Mouse (Mus musculus) induced T-regulatory cell, adult 2 months (primary cell): Measurements from ENCODE around the gene Fam189a1.

Experiments
- DNase-seq: peaks from one replicate; pipeline ENCODE4 v3.0.0-alpha.2; 2012; ENCODE audit warnings: low read depth

The Fam189a1 gene

DNA sequence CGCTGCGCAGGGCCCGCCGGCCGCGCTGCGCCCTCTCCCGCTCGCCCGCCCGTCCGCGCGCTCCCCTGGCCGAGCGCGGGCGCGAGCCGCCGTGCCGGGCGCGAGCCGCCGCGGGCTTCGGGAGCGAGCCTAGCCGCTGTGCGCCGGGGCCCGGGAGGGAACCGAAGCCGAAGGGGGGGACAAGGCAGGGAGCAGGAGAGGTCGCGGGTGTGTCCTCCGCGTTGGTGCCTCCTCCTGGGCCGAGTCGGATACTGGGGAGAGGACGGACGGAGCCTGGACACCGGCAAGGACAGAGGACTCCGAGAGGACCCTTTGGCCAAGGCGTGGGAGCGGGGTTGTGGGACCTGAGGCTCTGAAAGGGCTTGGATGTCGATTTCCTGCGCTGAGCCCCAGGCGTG, at the start of gene Fam189a1:
TSS of gene Fam189a1 (minus strand) at position 57 of the 398 bp plus-strand sequence.
- no peak for DNase-seq

DNA sequence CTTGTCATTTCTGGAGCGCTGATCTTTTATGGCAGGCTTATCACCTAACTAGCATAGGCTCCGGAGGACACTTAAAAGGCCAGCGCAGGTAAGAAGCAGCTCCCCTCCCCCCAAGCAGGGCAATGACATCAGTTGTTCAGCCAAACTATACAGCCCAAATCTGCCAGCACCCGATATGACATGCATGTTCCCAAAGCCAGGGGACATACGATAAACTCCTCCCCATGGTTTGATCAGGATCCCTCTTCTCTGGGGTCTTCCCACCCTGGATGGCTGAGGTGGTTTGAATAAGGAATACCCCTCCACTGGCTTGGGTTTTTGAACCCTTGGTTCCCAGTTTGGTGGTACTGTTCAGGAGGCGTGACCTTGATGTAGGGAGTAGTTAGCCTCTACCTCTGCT, 49.7 kb upstream of the Fam189a1 start:
- no peak for DNase-seq

DNA sequence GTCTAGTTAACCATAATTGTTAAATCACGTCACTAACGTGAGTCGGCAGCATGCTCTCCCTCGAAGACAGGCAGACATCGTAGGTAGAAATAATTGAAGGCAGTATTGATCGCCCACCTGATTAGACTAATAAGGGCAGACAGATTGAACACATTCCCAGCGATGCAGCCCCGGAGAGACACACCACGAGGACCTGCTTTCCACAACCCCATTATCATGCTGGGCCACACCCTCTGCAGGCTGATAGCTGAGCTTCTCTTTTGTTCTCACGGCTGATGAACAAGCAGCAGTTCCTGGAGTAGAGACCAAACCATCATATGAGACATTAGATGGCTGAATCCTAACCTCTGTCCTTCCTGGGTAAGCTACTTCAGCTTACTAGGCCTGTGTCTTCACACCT, 46.3 kb upstream of the Fam189a1 start:
- no peak for DNase-seq

DNA sequence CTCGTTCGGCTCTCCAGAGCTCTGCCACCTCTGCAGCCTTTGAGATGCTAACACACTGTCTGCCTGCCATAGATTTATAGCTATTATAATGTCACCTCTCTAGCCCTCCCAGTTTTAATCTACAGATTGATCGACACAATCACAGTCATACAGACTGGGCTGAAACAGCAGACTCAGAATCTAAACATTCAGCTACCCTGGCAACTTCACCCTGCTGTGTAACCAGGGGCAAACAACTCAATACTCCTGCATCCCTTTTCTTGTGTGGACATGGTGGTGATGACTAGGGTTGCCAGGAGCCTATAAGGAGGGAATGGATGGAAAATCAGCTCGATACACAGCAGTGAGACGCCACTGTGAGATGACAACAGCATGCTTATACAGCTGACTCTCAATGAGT, 24.3 kb upstream of the Fam189a1 start:
- DNase-seq: no peak

DNA sequence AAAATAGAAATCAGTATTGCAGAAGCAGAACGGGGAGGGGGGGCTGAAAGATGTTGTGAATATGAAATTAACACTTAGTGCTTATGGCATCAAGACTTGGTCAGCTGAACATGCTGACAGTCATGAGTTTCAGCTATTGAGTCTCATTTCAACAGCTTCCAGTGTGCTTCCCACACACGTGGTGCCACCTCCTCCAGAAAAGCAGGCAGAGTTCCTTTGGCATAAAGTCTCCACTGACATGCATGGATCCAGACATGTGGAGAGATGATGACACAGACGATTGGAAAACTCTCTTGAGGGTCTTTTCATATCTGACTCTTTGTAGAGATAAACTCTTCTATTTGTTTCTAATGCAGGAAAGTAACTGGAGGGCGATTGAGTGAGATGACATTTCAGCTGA, 14.4 kb upstream of the Fam189a1 start:
- DNase-seq: no peak

DNA sequence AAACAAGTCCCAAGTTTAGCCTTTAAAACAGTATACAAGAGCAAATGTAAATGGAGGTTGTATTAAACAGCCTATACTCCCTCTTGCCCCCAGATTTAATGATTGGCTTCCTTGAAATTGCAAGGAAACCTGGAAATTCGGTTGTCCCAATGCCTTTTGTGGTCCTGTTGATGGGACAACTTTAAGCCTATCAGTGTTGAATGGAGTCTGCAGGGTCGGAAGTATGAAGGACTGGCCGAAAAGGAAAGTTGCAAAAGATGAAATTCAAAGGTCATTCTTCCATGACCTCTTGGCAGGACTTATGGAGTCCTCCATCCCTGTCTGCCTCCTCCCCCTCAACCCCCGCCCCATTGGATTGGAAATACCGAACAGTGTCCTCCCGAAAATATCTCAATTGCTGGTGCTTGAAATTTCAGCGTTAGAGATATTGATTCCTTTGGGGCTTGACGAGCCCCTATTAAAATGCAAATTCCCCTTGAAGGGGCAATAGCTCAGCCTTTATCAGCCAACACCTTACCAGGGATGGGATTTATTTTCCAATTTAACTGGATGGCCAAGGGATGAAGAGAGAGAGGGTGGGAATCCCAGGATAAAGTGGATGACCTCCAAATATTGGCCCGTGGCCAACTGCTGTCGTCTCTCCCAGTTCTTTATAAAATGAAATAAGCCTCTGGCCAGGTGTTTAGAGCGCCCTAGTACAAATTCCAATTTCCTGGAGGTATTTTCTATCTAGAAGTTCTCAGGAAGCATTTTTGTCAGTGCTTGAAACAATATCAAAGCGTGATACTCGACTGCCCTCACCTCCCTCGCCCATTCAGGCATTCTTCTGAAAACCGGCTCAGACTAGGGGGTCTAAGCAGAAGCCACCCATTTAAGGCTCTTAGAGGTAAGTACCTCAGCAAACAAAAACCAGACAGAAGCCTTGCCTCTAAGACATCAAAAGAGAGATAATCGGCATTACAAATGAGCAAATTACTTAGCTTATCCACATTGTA, 958 bp upstream of the Fam189a1 start:
- DNase-seq: no peak

DNA sequence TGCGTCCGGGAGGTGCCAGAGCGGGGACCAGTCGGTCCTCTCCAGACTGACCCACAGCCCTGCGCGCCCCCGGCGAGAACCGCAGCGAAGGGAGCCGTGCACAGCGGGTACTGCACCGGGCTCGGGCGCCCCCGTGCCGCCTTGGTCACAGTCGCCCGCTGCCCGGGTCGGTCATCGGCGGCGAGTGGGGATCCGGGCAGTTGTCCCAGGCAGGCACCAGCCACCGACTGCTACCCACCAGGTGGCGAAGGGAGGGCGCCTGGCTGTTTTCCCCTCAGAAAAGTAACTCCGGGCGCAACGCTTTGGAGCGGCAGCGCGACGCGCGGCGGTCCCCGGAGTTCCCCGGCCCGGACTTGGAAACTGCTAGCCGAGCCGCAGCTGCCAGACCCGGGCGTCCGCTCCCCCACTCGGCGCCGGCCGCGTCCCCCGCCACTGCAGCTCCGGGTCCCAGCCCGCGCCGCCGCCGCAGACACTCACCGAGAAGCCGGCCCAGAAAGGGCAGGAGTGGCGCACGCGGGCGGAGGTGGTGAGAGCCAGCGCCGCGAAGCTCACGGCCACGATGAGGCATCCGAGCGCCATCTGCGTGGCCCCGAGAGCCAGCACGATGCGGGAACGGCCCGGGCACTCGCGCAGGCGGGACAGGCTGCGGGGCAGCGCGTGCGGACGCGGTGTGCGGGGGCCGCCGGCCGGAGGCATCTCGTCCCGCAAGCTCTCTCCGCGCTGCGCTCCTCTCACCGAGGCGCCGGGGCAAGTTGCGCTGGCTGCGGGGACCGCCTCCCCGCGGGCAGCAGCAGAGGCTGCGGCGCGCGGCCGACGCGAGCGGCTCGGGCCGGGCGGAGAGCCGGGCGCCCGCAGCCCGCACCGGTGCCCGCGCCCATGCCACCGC, 499 bp downstream of the Fam189a1 start:
- DNase-seq: no peak

DNA sequence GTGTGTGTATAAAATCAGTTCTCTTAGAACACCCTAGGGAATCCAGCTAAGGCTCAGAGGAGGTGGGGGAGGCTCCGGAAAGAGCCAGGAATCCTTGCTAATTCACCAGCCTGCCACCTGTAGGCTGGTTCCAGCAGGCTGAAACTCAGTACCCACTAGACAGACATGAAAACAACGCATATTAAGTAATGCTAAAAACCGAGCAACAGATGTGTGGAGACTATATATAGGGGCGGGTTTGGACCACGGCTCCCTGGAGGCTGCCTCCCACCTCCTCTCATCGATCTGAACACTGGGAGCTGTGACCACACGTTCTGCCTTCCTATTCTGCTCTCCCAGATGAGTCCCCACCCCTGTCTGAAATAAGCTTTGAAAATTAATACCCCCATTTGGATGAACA, 1.8 kb downstream of the Fam189a1 start:
- DNase-seq: no peak

DNA sequence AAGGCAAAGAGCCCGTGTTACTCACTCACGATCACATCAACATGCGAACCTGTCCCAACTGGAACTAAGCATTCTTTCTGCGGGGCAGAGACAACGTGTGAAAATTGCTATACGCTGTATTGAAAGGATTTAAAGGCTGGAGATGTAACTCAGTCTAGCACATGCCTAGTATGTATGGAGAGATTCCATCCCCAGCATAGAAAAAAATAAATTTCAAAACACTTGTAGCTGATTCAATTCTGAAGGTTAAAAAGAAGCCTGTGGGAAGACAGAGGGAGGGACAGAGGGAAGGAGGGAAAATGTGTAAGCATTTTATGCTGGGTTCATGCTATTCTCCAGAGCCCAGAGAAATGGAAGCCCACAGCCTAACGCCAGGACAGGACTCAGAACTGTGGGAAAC, 2.5 kb downstream of the Fam189a1 start:
- DNase-seq: no peak

DNA sequence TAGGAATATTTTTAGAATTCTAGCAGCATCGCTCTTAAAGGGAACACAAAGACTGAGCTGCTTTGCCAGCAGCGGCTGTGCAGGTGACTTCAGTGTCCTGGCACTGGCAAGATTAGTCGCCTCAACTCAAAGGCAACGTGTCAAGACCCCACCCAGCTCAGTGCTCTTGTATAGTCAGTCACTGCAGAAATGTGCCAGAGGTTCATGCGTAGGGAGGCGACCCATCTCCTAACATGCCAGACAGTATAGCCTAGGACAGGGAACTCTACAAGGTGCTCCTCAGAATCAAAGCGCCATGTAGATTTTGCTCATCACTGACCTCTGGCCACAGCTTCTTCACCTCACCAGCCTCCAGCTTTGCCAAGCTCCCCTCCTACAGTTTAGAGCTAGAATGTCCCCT, 4.8 kb downstream of the Fam189a1 start:
- DNase-seq: no peak

DNA sequence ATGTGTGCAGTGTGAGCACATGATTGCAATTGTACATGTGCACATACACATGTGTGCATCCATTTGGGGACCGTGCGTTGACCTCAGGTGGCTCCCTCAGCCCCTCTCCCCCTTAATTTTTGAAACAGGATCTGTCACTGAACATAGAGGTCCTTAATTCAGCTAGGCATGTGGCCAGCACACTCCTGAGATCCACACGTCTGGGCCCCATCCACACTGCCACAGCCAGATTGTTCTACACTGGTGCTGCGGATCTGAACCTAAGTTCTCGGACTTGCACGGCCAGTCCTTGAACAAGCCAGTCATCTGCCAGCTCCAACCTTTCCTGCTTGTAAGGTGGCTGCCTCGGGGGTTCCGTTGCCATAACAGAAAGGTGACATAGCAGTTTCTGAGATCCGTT, 7.3 kb downstream of the Fam189a1 start:
- DNase-seq: no peak

DNA sequence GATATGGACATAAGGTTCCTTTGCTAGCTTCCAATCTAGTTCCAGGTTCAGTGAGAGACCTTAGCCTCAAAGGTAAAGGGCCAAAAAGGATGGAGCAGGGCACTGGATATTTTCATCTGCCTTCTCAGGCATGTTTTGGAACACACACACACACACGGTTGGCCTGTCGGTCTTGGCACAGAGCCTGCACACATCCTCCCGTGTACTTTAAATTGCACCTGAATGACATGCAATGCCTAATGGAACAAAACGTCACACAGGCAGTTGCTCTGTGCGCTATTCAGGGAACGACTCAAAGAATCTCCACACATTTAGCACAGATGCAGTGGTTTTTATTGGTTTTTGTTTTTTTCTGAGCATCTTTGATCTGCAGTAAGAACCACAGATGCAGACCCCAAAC, 11.5 kb downstream of the Fam189a1 start:
- no peak for DNase-seq

DNA sequence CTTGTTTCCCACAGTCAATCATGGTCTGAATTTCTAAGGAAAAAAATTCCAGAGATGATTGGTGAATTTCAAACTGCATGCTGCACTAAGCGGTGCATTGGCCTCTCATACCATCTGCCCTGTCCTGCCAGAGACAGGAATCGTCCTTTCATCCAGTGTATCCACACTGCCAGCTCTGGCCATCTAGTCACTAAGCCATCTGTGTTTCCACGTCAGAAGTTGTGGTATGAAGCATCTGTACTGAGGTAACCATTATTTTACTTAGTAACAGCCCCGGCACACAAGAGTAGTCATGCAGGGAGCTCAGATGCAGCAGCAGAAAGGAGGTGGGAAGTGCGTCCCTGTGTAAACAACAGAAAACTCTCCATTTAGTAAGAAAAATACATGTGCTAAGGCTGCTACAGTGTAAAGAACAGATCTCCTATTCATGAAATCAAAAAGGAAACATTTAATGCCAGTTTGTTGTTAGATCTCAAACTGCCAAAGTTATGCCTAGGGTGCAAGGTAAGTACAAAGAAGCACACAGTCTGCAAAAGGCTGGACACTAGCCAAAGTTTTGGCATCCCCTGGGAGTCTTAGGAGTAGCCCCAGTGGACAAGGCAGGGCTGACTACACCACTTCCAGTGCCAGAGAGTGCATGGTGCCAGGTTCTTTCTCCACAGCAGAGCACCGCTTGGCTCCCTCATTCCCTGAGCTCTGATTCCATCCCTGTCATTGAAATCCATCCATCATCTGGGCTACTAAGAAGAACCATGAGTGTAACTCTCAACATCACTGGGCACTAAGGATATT, 14.3 kb downstream of the Fam189a1 start:
- DNase-seq: no peak

DNA sequence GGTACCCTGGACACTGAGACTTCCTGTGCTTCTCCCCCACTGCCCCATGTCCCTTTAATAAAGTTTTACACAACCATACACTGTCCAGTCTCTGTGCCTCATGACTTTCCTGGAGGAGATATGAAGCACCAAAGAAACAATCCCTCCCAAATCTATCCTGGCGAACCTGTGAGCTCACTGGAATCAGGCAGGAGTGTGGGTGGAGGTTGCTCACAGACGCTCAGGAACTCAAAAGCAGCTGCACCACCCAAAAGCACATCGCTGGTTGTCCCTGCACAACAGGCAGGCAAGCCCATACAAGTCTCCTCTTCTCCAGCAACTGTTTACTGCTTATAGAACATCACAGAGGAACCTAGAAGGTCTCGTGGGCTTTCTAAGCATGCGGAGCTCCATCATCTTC, 15.5 kb downstream of the Fam189a1 start:
- DNase-seq: no peak

DNA sequence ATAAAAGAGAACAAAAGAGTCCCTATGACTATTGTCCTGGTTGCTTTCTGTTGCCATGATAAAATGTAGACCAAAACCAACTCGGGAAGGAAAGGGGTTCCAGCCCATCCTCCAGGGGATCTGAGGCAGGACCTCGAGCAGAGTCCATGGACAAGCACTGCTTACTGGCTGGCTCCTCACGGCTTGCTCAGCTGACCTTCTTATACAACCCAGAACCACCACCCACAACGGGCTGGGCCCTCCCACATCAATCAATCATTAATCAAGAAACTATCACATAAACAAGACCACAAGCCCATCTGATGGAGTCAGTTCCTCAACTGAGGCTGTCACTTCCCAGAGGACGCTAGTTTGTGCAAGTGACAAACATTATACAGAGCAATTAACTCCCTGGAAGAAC, 16.3 kb downstream of the Fam189a1 start:
- no peak for DNase-seq

DNA sequence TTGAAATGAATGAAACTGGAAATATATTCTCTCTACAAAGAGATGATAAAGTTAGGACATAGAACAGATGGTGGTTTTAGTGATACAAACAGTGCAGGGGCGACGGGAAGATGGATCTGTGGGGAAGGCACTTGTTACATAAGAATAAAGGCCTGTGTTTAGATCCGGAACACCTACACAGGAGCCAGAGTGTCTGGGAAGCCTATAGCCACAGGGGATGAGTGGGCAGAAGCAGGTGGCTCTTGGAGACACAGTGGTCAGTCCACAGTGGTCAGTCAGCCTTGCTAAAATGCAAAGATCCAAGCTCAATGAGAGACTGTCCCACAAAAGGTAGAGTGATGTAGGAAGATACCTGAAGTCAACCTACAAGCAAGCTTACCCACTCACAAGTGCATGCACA, 32.6 kb downstream of the Fam189a1 start:
- DNase-seq: no peak

DNA sequence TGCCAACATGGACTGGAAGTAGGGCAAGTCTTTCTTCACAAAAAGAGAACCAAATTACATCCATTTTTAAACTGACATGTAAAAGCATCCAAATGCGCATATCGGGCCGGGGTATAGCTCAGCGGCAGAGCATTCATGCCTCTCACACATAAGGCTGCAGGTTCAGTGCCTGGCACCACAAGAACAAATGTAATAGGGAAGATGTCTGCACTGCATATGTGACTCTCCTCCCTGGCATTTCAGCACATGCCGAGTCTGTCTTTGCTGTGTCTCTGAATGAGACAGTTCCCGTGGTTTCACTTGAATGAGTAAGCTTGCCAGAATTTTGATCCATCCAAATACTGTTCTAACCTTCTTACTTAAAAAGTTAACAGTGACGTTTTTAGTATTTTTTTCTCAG, 39.5 kb downstream of the Fam189a1 start:
- DNase-seq: no peak

DNA sequence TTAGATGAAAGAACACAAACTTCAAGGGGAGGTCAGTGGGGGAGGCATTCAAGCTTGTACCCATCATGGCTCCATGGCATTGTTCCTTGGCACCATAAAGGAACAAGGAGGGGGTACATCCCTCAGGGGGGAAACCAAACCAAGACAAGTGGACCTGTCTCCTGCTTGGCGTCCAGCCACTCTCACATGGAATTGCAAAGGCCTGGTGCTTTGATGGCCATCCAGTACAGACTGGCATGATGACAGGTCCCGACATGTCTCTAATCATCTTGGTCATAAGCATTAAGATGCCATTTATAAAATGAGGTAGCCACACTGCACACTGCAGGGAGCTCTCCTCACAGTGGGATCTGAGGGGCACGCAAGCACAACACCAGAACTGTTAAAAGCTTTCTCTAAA, 41.0 kb downstream of the Fam189a1 start:
- no peak for DNase-seq

DNA sequence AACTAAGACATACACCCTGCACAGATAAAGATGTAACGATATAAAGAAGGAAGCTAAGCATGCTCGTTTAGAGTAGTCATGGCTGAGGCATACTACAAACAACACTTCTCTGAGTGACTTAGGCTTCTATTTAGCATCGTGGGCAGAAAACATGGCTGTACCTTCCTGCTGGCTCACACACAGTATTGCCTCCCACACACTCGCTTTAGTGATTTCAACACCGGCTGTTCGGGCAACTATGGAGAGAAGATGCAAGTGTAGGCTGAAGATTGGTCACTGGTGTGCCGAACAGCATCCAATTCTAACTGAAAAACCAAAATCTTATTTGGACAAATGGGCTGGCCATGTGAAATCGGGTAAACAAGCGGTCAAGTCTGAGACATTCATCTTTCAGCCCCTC, 44.7 kb downstream of the Fam189a1 start:
- no peak for DNase-seq

DNA sequence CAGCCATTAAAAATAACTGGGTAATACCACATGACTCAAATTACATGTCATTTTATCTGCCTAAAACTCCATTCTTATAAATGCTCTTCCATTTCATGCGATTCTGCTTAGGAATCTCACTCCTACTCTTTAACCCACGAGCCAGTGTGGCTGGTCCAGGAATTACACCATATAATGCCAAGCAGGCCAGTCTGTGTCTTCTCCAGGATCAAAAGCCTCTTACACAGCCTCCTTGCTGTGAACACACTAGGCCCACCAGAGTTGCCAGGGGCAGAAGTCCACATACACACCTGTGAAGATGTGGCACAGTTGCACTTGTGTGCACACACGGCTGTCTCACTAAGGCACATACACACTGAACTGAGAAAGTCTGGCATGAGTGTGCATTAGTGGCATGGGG, 50.8 kb downstream of the Fam189a1 start:
- no peak for DNase-seq

DNA sequence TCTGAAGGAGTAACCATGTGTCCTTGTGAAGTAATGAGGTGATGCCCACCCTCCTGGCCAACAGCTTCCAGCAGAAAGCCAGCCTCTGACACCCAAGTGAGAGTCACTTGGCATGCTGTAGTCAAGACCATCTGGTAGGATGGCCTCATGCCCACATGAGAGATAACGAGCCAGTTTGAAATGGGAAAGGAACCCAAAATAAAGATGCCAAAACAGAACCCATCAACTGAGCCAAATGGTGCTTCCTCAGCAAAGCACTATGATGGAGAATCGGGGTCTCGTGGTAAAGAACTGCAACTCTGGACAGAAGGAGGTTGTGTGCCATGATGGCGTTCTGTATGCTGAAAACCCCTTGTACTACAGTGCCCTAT, 51.3 kb downstream of the Fam189a1 start:
- no peak for DNase-seq
